In genomic region chr7:122497516-122497915, GRCm38 (mm10) we compare ENCODE assay signal across 22 mouse cellular contexts.
"Had no signal": no experiment of that assay in that cellular context is flagged by ENCODE, and none has a peak within 500 bp of the region (broad histone marks: within the 10 kb centered on the region; RNA-seq: fewer than 3 reads in every experiment).

No protein-coding gene starts in this region.

- H3K4me3 ChIP-seq: layer of hippocampus, adult 2 months; limb, embryonic 10.5 days; limb, embryonic 13.5 days; liver, embryonic 12.5 days; liver, embryonic 15.5 days; midbrain, embryonic 12.5 days; midbrain, embryonic 15.5 days; myocyte; neural tube, embryonic 13.5 days; stomach, embryonic 15.5 days had no signal

- H3K27me3 ChIP-seq: limb, embryonic 13.5 days; liver, embryonic 12.5 days; liver, embryonic 15.5 days; midbrain, embryonic 12.5 days; midbrain, embryonic 15.5 days; neural tube, embryonic 13.5 days; stomach, embryonic 15.5 days had no signal

- H3K27ac ChIP-seq: layer of hippocampus, adult 2 months; limb, embryonic 10.5 days; limb, embryonic 13.5 days; liver, embryonic 12.5 days; liver, embryonic 15.5 days; midbrain, embryonic 12.5 days; midbrain, embryonic 15.5 days; neural tube, embryonic 13.5 days; stomach, embryonic 15.5 days had no signal

- H3K9ac ChIP-seq: limb, embryonic 13.5 days; liver, embryonic 12.5 days; liver, embryonic 15.5 days; midbrain, embryonic 12.5 days; midbrain, embryonic 15.5 days; neural tube, embryonic 13.5 days; stomach, embryonic 15.5 days had no signal

- DNase-seq: kidney, adult 2 months; kidney, postnatal 10 days; kidney, postnatal 36 days; layer of hippocampus, adult 9-11 months; liver; lung, adult 2 months; lung, postnatal 14 days; lung, postnatal 4 days; retina, postnatal 1 day; right cerebral cortex, postnatal 25 days; spleen, adult 18-20 months; thymus, postnatal 25 days had no signal

- H3K9me3 ChIP-seq: limb, embryonic 10.5 days; limb, embryonic 13.5 days; liver, embryonic 12.5 days; liver, embryonic 15.5 days; midbrain, embryonic 12.5 days; midbrain, embryonic 15.5 days; neural tube, embryonic 13.5 days; stomach, embryonic 15.5 days had no signal

- H3K36me3 ChIP-seq: limb, embryonic 10.5 days; limb, embryonic 13.5 days; liver, embryonic 12.5 days; liver, embryonic 15.5 days; midbrain, embryonic 12.5 days; midbrain, embryonic 15.5 days; neural tube, embryonic 13.5 days; stomach, embryonic 15.5 days had no signal

- ATAC-seq: liver, embryonic 12.5 days; midbrain, embryonic 15.5 days had no signal

- H3K4me1 ChIP-seq: limb, embryonic 10.5 days; limb, embryonic 13.5 days; liver, embryonic 12.5 days; liver, embryonic 15.5 days; stomach, embryonic 15.5 days had no signal

- H3K4me2 ChIP-seq: limb, embryonic 13.5 days; liver, embryonic 12.5 days; liver, embryonic 15.5 days; midbrain, embryonic 12.5 days; midbrain, embryonic 15.5 days; neural tube, embryonic 13.5 days; stomach, embryonic 15.5 days had no signal
